Mouse (Mus musculus) cortical plate, adult 2 months (tissue): ENCODE data around the gene Klc4.

Experiments
- CTCF ChIP-seq: fragments of 200-500 bp; IDR thresholded peaks from 2 replicates; pipeline ENCODE4 v1.5.1; 2011; ENCODE audit warnings: mild to moderate bottlenecking, control low read depth, low read length; ENCODE audit not compliant: insufficient read depth; ENCODE audit errors: extremely low read depth
- POLR2A ChIP-seq: fragments of 200-500 bp; IDR thresholded peaks from 2 replicates; pipeline ENCODE4 v1.6.1; 2011; ENCODE audit warnings: mild to moderate bottlenecking, low read length, control low read depth; ENCODE audit not compliant: insufficient read depth; ENCODE audit errors: extremely low read depth

DNA sequence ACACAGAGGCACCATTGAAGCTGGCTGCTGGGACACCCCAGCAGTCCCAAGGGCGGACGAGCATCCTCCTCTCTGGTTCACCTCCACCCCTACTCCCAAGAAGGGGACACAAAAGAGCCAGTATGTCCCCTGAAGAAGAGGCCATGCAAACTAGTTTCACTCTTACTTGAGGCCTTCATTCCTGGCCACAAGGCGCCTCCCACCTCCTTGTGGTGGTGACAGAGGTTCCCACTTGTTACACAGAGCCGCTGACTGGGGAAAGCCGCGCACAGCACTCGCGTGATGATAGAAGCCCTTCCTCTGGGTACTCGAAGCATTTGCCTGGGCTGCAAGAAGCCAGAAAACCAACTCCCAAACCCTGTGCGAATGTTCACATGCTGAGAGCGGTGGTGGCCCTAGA, 23.6 kb downstream of the Klc4 start:
- no peak for TF ChIP-seq CTCF
- no peak for TF ChIP-seq POLR2A
